Mouse (Mus musculus): ENCODE data around the gene Dab2ip. TPM values are rescaled to one million over a fixed set of nuclear protein-coding genes. Genes with fewer than 3 reads are reported as not detected.

Gene Dab2ip
- polyA plus RNA-seq, 1 experiment from 2014 or later: 54.9 TPM

- ATAC-seq: peak; percentile 50
- no peaks in the 10 kb centered on the region for H3K9me3 ChIP-seq
- peak overlapping the region; percentile 74 for H3K27ac ChIP-seq
- no peaks in the 10 kb centered on the region for H3K36me3 ChIP-seq
- WGBS: 18% methylated on average over 7 of the region's 7 CpGs
- peaks cover 80% of the 10 kb centered on the region for H3K4me1 ChIP-seq (replicated peaks)
- peak overlapping the region; percentile 27 for H3K4me3 ChIP-seq (replicated peaks)
- H3K27me3 ChIP-seq (replicated peaks): no peaks in the 10 kb centered on the region
- peak overlapping the region; percentile 26; the same call in 1 of the 2 replicates for H3K9ac ChIP-seq
- H3K4me2 ChIP-seq (replicated peaks): peak overlapping the region; percentile 86
Measured at GRCm38 (mm10) chr2:35620364-35621224, 62.5 kb downstream of the Dab2ip start.

- no peak overlapping the region for H3K4me3 ChIP-seq (replicated peaks)
- no peaks in the 10 kb centered on the region for H3K36me3 ChIP-seq
- H3K27me3 ChIP-seq (replicated peaks): no peaks in the 10 kb centered on the region
- peaks cover 80% of the 10 kb centered on the region for H3K4me1 ChIP-seq (replicated peaks)
- H3K9ac ChIP-seq: no peak overlapping the region
- H3K4me2 ChIP-seq (replicated peaks): peak overlapping the region; percentile 86
- H3K27ac ChIP-seq: no peak overlapping the region
- WGBS: 65% methylated on average over 2 of the region's 2 CpGs
- H3K9me3 ChIP-seq: no peaks in the 10 kb centered on the region
- no peak for ATAC-seq
Measured at GRCm38 (mm10) chr2:35621225-35621519, 63.1 kb downstream of the Dab2ip start.

- Histone ChIP-seq H3K9me3 (no peaks in the 10 kb centered on the region), H3K9ac (peak overlapping the region; percentile 86), H3K4me2 (replicated peaks) (peak overlapping the region; percentile 86), H3K4me3 (replicated peaks) (peak overlapping the region; percentile 83), H3K27ac (peak overlapping the region; percentile 82), H3K4me1 (replicated peaks) (peaks cover 80% of the 10 kb centered on the region), H3K36me3 (no peaks in the 10 kb centered on the region), H3K27me3 (replicated peaks) (no peaks in the 10 kb centered on the region)
- 1% methylated on average over 37 of the region's 41 CpGs for WGBS
- peak; percentile 86 for ATAC-seq
Measured at GRCm38 (mm10) chr2:35621796-35622195, 63.7 kb downstream of the Dab2ip start.

GRCm38 (mm10) chr2:35622261-35623103, 64.4 kb downstream of the Dab2ip start:
- peak overlapping the region; percentile 86 for H3K4me2 ChIP-seq (replicated peaks)
- H3K36me3 ChIP-seq: no peaks in the 10 kb centered on the region
- H3K27ac ChIP-seq: peak overlapping the region; percentile 82
- H3K9me3 ChIP-seq: no peaks in the 10 kb centered on the region
- peak overlapping the region; percentile 83 for H3K4me3 ChIP-seq (replicated peaks)
- no peaks in the 10 kb centered on the region for H3K27me3 ChIP-seq (replicated peaks)
- H3K4me1 ChIP-seq (replicated peaks): peaks cover 81% of the 10 kb centered on the region
- WGBS: 2% methylated on average over 20 of the region's 20 CpGs
- H3K9ac ChIP-seq: peak overlapping the region; percentile 86
- no peak; the same call in 1 of the 2 replicates for ATAC-seq

- peak overlapping the region; percentile 82; the same call in 1 of the 2 replicates for H3K27ac ChIP-seq
- no peak for ATAC-seq
- peak overlapping the region; percentile 86 for H3K4me2 ChIP-seq (replicated peaks)
- no peaks in the 10 kb centered on the region for H3K36me3 ChIP-seq
- peak overlapping the region; percentile 86 for H3K9ac ChIP-seq
- peak overlapping the region; percentile 83 for H3K4me3 ChIP-seq (replicated peaks)
- H3K9me3 ChIP-seq: no peaks in the 10 kb centered on the region
- 20% methylated on average over 4 of the region's 4 CpGs for WGBS
- H3K27me3 ChIP-seq (replicated peaks): no peaks in the 10 kb centered on the region
- peaks cover 84% of the 10 kb centered on the region for H3K4me1 ChIP-seq (replicated peaks)
Measured at GRCm38 (mm10) chr2:35623104-35623377, 65.0 kb downstream of the Dab2ip start.

- Histone ChIP-seq H3K4me1 (replicated peaks) (peaks cover 81% of the 10 kb centered on the region), H3K4me2 (replicated peaks) (peak overlapping the region; percentile 86), H3K27me3 (replicated peaks) (no peaks in the 10 kb centered on the region), H3K36me3 (no peaks in the 10 kb centered on the region), H3K9ac (peak overlapping the region; percentile 86), H3K27ac (no peak overlapping the region), H3K9me3 (no peaks in the 10 kb centered on the region), H3K4me3 (replicated peaks) (peak overlapping the region; percentile 83)
- WGBS: 29% methylated on average over 12 of the region's 12 CpGs
- no peak for ATAC-seq
Measured at GRCm38 (mm10) chr2:35623431-35624148, 65.5 kb downstream of the Dab2ip start.

- H3K4me1 ChIP-seq (replicated peaks): peaks cover 77% of the 10 kb centered on the region
- H3K4me3 ChIP-seq (replicated peaks): 0 out of 2 replicates have a peak overlapping the region, but pooled peaks have one; percentile 83
- H3K27me3 ChIP-seq (replicated peaks): no peaks in the 10 kb centered on the region
- no peaks in the 10 kb centered on the region for H3K36me3 ChIP-seq
- no peak overlapping the region for H3K9ac ChIP-seq
- H3K4me2 ChIP-seq (replicated peaks): peak overlapping the region; percentile 86
- no peak overlapping the region for H3K27ac ChIP-seq
- no peak for ATAC-seq
- no peaks in the 10 kb centered on the region for H3K9me3 ChIP-seq
- WGBS: 71% methylated on average over 5 of the region's 5 CpGs
Measured at GRCm38 (mm10) chr2:35624380-35625006, 66.4 kb downstream of the Dab2ip start.

GRCm38 (mm10) chr2:35625007-35625380, 66.9 kb downstream of the Dab2ip start:
- H3K4me2 ChIP-seq (replicated peaks): no peak overlapping the region
- H3K4me3 ChIP-seq (replicated peaks): no peak overlapping the region
- peaks cover 72% of the 10 kb centered on the region for H3K4me1 ChIP-seq (replicated peaks)
- no peaks in the 10 kb centered on the region for H3K27me3 ChIP-seq (replicated peaks)
- H3K27ac ChIP-seq: no peak overlapping the region
- H3K36me3 ChIP-seq: no peaks in the 10 kb centered on the region
- ATAC-seq: no peak
- 83% methylated on average over 6 of the region's 6 CpGs for WGBS
- H3K9me3 ChIP-seq: no peaks in the 10 kb centered on the region
- H3K9ac ChIP-seq: no peak overlapping the region

GRCm38 (mm10) chr2:35625526-35625925, 67.5 kb downstream of the Dab2ip start:
- WGBS: 66% methylated on average over 6 of the region's 6 CpGs
- H3K4me1 ChIP-seq (replicated peaks): peaks cover 66% of the 10 kb centered on the region
- H3K27ac ChIP-seq: no peak overlapping the region
- H3K36me3 ChIP-seq: no peaks in the 10 kb centered on the region
- H3K4me2 ChIP-seq (replicated peaks): no peak overlapping the region
- ATAC-seq: no peak
- H3K27me3 ChIP-seq (replicated peaks): no peaks in the 10 kb centered on the region
- no peak overlapping the region for H3K4me3 ChIP-seq (replicated peaks)
- no peaks in the 10 kb centered on the region for H3K9me3 ChIP-seq
- H3K9ac ChIP-seq: no peak overlapping the region

- ATAC-seq: no peak
Measured at GRCm38 (mm10) chr2:35626181-35626727, 68.2 kb downstream of the Dab2ip start.

GRCm38 (mm10) chr2:35627298-35627898, 69.3 kb downstream of the Dab2ip start:
- Histone ChIP-seq H3K4me2 (replicated peaks) (no peak overlapping the region), H3K27me3 (replicated peaks) (no peaks in the 10 kb centered on the region), H3K27ac (0 out of 2 replicates have a peak overlapping the region, but pooled peaks have one; percentile 4), H3K9me3 (no peaks in the 10 kb centered on the region), H3K4me3 (replicated peaks) (no peak overlapping the region), H3K36me3 (no peaks in the 10 kb centered on the region), H3K9ac (no peak overlapping the region), H3K4me1 (replicated peaks) (peaks cover 54% of the 10 kb centered on the region)
- 38% methylated on average over 11 of the region's 11 CpGs for WGBS
- no peak for ATAC-seq

More at GRCm38 (mm10) chr2:35626181-35626727, 68.2 kb downstream of the Dab2ip start:
- Histone ChIP-seq H3K4me1 (replicated peaks) (peaks cover 59% of the 10 kb centered on the region), H3K4me3 (replicated peaks) (no peak overlapping the region), H3K27ac (no peak overlapping the region), H3K9me3 (no peaks in the 10 kb centered on the region), H3K27me3 (replicated peaks) (no peaks in the 10 kb centered on the region), H3K36me3 (no peaks in the 10 kb centered on the region), H3K9ac (no peak overlapping the region), H3K4me2 (replicated peaks) (no peak overlapping the region)
- WGBS: 71% methylated on average over 9 of the region's 9 CpGs

All from intestine, embryonic 15.5 days (tissue).